Mouse (Mus musculus): ENCODE data around the gene Rgl2. TPM values are rescaled to one million over a fixed set of nuclear protein-coding genes. Genes with fewer than 3 reads are reported as not detected.

Rgl2 gene
- polyA plus RNA-seq, 1 experiment, result 528 TPM

DNA sequence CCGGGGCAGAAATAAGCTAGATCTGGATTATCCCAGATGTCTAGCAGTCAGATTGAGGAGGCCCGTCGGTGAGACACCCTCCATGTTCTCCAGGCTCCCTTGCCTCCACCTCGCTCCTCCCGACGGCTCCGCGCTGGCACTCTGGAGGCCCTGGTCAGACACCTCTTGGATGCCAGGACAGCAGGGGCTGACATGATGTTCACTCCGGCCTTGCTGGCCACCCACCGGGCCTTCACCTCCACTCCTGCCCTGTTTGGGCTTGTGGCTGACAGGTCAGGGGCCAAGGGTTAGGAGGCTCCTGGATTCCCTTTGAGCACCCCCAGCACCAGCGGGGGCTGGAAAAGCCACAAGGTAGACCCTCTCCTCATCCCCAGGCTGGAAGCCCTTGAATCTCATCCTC, 2.6 kb downstream of the Rgl2 start:
- H3K36me3 ChIP-seq (ENCODE audit: control insufficient read depth, insufficient read depth, low read length), result peaks cover 9% of the 10 kb centered on the region
- WGBS, result 95% methylated on average over 11 of the region's 11 CpGs
- TF ChIP-seq POLR2A (IDR thresholded peaks at IDR 0.05; ENCODE audit: control insufficient read depth, extremely low read depth, insufficient read depth, low read length, poor library complexity) (no peak), CTCF (IDR thresholded peaks at IDR 0.05; ENCODE audit: borderline replicate concordance, control insufficient read depth, extremely low read depth, insufficient read depth, low read length, poor library complexity) (no peak)
- peaks cover 18% of the 10 kb centered on the region for H3K4me1 ChIP-seq (replicated peaks; ENCODE audit: control insufficient read depth, insufficient read depth, low read length)
- H3K4me3 ChIP-seq (ENCODE audit: control insufficient read depth, insufficient read depth, low read length), result no peak overlapping the region
- H3K27me3 ChIP-seq (ENCODE audit: control insufficient read depth, insufficient read depth, low read length), result no peaks in the 10 kb centered on the region
- H3K27ac ChIP-seq (ENCODE audit: control insufficient read depth, insufficient read depth, low read length), result no peak overlapping the region
- DNase-seq, result no peak

DNA sequence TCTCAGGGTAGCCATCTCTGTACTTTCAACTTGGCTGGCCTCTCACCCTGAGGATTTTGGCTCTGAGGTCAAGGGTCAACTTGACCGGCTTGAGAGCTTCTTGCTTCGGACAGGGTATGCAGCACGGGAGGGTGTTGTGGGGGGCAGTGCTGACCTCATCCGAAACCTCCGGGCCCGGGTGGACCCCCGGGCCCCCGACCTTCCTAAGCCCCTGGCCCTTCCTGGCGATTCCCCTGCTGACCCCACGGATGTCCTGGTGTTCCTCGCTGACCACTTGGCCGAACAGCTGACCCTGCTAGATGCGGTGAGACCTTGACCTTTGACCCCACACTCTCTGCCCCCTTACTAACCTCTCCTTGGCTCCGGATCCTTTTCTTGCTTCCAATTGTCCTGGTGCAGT, 3.1 kb downstream of the Rgl2 start:
- H3K4me1 ChIP-seq (replicated peaks; ENCODE audit: control insufficient read depth, insufficient read depth, low read length), result peaks cover 18% of the 10 kb centered on the region
- DNase-seq, result no peak
- H3K4me3 ChIP-seq (ENCODE audit: control insufficient read depth, insufficient read depth, low read length), result no peak overlapping the region
- TF ChIP-seq POLR2A (IDR thresholded peaks at IDR 0.05; ENCODE audit: control insufficient read depth, extremely low read depth, insufficient read depth, low read length, poor library complexity), result no peak
- no peak for TF ChIP-seq CTCF (IDR thresholded peaks at IDR 0.05; ENCODE audit: borderline replicate concordance, control insufficient read depth, extremely low read depth, insufficient read depth, low read length, poor library complexity)
- 98% methylated on average over 14 of the region's 14 CpGs for WGBS
- H3K27ac ChIP-seq (ENCODE audit: control insufficient read depth, insufficient read depth, low read length), result no peak overlapping the region
- H3K27me3 ChIP-seq (ENCODE audit: control insufficient read depth, insufficient read depth, low read length), result no peaks in the 10 kb centered on the region
- peaks cover 14% of the 10 kb centered on the region for H3K36me3 ChIP-seq (ENCODE audit: control insufficient read depth, insufficient read depth, low read length)

DNA sequence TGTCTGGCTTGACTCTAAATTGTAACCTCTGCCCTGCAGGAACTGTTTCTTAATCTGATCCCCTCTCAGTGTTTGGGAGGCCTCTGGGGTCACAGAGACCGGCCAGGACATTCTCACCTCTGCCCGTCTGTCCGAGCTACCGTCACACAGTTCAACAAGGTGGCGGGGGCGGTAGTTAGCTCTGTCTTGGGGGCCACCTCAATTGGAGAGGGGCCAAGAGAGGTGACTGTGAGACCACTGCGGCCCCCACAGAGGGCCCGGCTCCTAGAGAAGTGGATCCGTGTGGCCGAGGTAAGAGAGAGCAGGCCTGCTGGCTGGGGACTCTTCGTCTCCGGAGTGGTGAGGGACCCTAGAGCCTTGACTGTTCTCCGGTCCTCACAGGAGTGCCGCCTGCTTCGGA, 3.6 kb downstream of the Rgl2 start:
- no peaks in the 10 kb centered on the region for H3K27me3 ChIP-seq (ENCODE audit: control insufficient read depth, insufficient read depth, low read length)
- WGBS, result over 99% methylated on average over 15 of the region's 15 CpGs
- TF ChIP-seq CTCF (IDR thresholded peaks at IDR 0.05; ENCODE audit: borderline replicate concordance, control insufficient read depth, extremely low read depth, insufficient read depth, low read length, poor library complexity) (no peak), POLR2A (IDR thresholded peaks at IDR 0.05; ENCODE audit: control insufficient read depth, extremely low read depth, insufficient read depth, low read length, poor library complexity) (no peak)
- H3K36me3 ChIP-seq (ENCODE audit: control insufficient read depth, insufficient read depth, low read length), result peaks cover 17% of the 10 kb centered on the region
- H3K4me3 ChIP-seq (ENCODE audit: control insufficient read depth, insufficient read depth, low read length), result no peak overlapping the region
- H3K27ac ChIP-seq (ENCODE audit: control insufficient read depth, insufficient read depth, low read length), result no peak overlapping the region
- peaks cover 18% of the 10 kb centered on the region for H3K4me1 ChIP-seq (replicated peaks; ENCODE audit: control insufficient read depth, insufficient read depth, low read length)
- no peak for DNase-seq

DNA sequence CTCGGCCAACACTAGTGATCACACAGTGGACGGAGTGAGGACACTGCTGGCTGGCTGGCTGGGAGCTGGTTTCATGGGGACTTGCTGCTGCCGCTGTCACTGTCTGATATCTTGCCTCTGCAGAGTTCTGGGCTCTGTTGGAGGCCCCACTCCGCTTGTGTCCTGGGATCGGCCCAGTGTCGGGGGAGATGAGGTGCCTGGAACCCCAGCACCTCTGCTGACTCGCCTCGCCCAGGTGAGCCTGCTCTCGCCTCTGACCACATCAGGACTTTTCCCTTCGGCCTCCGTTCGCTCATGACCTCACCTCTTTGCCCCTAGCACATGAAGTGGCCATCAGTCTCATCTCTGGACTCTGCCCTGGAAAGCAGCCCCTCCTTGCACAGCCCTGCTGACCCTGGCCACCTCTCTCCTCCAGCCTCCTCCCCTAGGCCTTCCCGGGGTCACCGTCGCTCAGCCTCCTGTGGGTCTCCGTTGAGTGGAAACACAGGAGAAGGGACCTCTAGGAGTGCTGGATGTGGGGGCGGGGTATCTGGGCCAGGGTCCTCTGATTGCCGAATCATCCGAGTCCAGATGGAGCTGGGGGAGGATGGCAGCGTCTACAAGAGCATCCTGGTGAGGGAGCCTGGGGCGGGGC, 6.2 kb downstream of the Rgl2 start:
- no peaks in the 10 kb centered on the region for H3K27me3 ChIP-seq (ENCODE audit: control insufficient read depth, insufficient read depth, low read length)
- TF ChIP-seq CTCF (IDR thresholded peaks at IDR 0.05; ENCODE audit: borderline replicate concordance, control insufficient read depth, extremely low read depth, insufficient read depth, low read length, poor library complexity), result no peak
- TF ChIP-seq POLR2A (IDR thresholded peaks at IDR 0.05; ENCODE audit: control insufficient read depth, extremely low read depth, insufficient read depth, low read length, poor library complexity), result no peak
- H3K27ac ChIP-seq (ENCODE audit: control insufficient read depth, insufficient read depth, low read length), result no peak overlapping the region
- H3K4me3 ChIP-seq (ENCODE audit: control insufficient read depth, insufficient read depth, low read length), result no peak overlapping the region
- H3K36me3 ChIP-seq (ENCODE audit: control insufficient read depth, insufficient read depth, low read length), result peaks cover 17% of the 10 kb centered on the region
- no peak for DNase-seq
- WGBS, result 97% methylated on average over 21 of the region's 21 CpGs
- H3K4me1 ChIP-seq (replicated peaks; ENCODE audit: control insufficient read depth, insufficient read depth, low read length), result peaks cover 21% of the 10 kb centered on the region

GRCm38 (mm10) chr17:33936993-33937392, 7.7 kb downstream of the Rgl2 start:
- Histone ChIP-seq H3K36me3 (ENCODE audit: control insufficient read depth, insufficient read depth, low read length) (peaks cover 17% of the 10 kb centered on the region), H3K27me3 (ENCODE audit: control insufficient read depth, insufficient read depth, low read length) (no peaks in the 10 kb centered on the region), H3K4me1 (replicated peaks; ENCODE audit: control insufficient read depth, insufficient read depth, low read length) (peaks cover 20% of the 10 kb centered on the region), H3K27ac (ENCODE audit: control insufficient read depth, insufficient read depth, low read length) (no peak overlapping the region), H3K4me3 (ENCODE audit: control insufficient read depth, insufficient read depth, low read length) (no peak overlapping the region)
- WGBS, result 94% methylated on average over 15 of the region's 15 CpGs
- TF ChIP-seq CTCF (IDR thresholded peaks at IDR 0.05; ENCODE audit: borderline replicate concordance, control insufficient read depth, extremely low read depth, insufficient read depth, low read length, poor library complexity) (no peak), POLR2A (IDR thresholded peaks at IDR 0.05; ENCODE audit: control insufficient read depth, extremely low read depth, insufficient read depth, low read length, poor library complexity) (no peak)
- DNase-seq, result no peak

- TF ChIP-seq POLR2A (IDR thresholded peaks at IDR 0.05; ENCODE audit: control insufficient read depth, extremely low read depth, insufficient read depth, low read length, poor library complexity) (no peak), CTCF (IDR thresholded peaks at IDR 0.05; ENCODE audit: borderline replicate concordance, control insufficient read depth, extremely low read depth, insufficient read depth, low read length, poor library complexity) (no peak)
- H3K4me1 ChIP-seq (replicated peaks; ENCODE audit: control insufficient read depth, insufficient read depth, low read length), result peaks cover 20% of the 10 kb centered on the region
- no peak overlapping the region for H3K4me3 ChIP-seq (ENCODE audit: control insufficient read depth, insufficient read depth, low read length)
- H3K27ac ChIP-seq (ENCODE audit: control insufficient read depth, insufficient read depth, low read length), result no peak overlapping the region
- 89% methylated on average over 11 of the region's 11 CpGs for WGBS
- DNase-seq, result no peak
- H3K36me3 ChIP-seq (ENCODE audit: control insufficient read depth, insufficient read depth, low read length), result peaks cover 10% of the 10 kb centered on the region
- H3K27me3 ChIP-seq (ENCODE audit: control insufficient read depth, insufficient read depth, low read length), result no peaks in the 10 kb centered on the region
Measured at GRCm38 (mm10) chr17:33938783-33939182, 9.4 kb downstream of the Rgl2 start.

All from thymus, adult 2 months (tissue).